Mouse (Mus musculus) small intestine, adult 2 months (tissue): ENCODE results near the gene Pink1. TPM values are rescaled to one million over a fixed set of nuclear protein-coding genes. Genes with fewer than 3 reads are reported as not detected.

Experiments used
- H3K27ac ChIP-seq: fragments of 200-500 bp; 2 replicates; pipeline ENCODE4 v1.5.1; 2012; ENCODE audit warnings: low read depth, low read length, control low read depth, inconsistent platforms; ENCODE audit not compliant: insufficient read depth
- H3K27me3 ChIP-seq: fragments of 200-500 bp; 2 replicates; pipeline ENCODE4 v1.6.1; 2012; ENCODE audit warnings: mild to moderate bottlenecking, moderate library complexity, low read length, inconsistent platforms; ENCODE audit not compliant: control insufficient read depth, insufficient read depth
- H3K36me3 ChIP-seq: fragments of 200-500 bp; 2 replicates; pipeline ENCODE4 v1.6.1; 2012; ENCODE audit warnings: mild to moderate bottlenecking, low read length, control low read depth, inconsistent platforms; ENCODE audit not compliant: control insufficient read depth, insufficient read depth
- H3K4me1 ChIP-seq: fragments of 200-500 bp; 2 replicates; pipeline ENCODE4 v1.6.1; 2012; ENCODE audit warnings: low read length, inconsistent platforms, mixed read lengths; ENCODE audit not compliant: control insufficient read depth, insufficient read depth, insufficient read length
- H3K4me3 ChIP-seq: fragments of 200-500 bp; 2 replicates; pipeline ENCODE4 v1.5.1; 2012; ENCODE audit warnings: low read depth, mild to moderate bottlenecking, control low read depth, inconsistent platforms, low read length, moderate library complexity
- CTCF ChIP-seq: fragments of 200-500 bp; IDR thresholded peaks from 2 replicates; pipeline ENCODE4 v1.5.1; 2012; ENCODE audit warnings: low read depth, mild to moderate bottlenecking, control low read depth, inconsistent platforms, low read length, moderate library complexity, mixed read lengths; ENCODE audit not compliant: insufficient replicate concordance, insufficient read length; ENCODE audit errors: extremely low read depth
- POLR2A ChIP-seq: fragments of 200-500 bp; IDR thresholded peaks from 2 replicates; pipeline ENCODE4 v1.6.1; 2012; ENCODE audit warnings: low read depth, mild to moderate bottlenecking, control low read depth, inconsistent platforms, low read length, moderate library complexity
- WGBS: fragments of 180-500 bp; shearing (Covaris S2); methylation state at CpG from one replicate; pipeline ENCODE4 v1.1.7; 2018; 5-methylcytosine and 5-hydroxymethylcytosine counted together
- polyA plus RNA-seq: library from polyadenylated mRNA; depleted of rRNA; stranded (reverse); fragments of >200 nt; gene quantifications from 2 replicates; pipeline ENCODE4 v1.2.3, GENCODE M21; 2012

Gene Pink1
- polyA plus RNA-seq, 1 experiment: 134 TPM

GRCm38 (mm10) chr4:138304340-138305104 is 21.6 kb downstream of the Pink1 start, which contains the start of gene Ddost:
TSS of gene Ddost (plus strand) at chr4:138304730.
- Histone ChIP-seq H3K36me3 (peaks cover 8% of the 10 kb centered on the region), H3K4me3 (peak within 1 kb of the TSS; percentile 69), H3K4me1 (peaks cover 14% of the 10 kb centered on the region), H3K27me3 (no peaks in the 10 kb centered on the region), H3K27ac (peak within 1 kb of the TSS; percentile 5; the same call in 1 of the 2 replicates)
- under 1% methylated on average over 64 of the region's 64 CpGs for WGBS
- no peak for TF ChIP-seq CTCF
- peak; percentile 73 for TF ChIP-seq POLR2A

DNA sequence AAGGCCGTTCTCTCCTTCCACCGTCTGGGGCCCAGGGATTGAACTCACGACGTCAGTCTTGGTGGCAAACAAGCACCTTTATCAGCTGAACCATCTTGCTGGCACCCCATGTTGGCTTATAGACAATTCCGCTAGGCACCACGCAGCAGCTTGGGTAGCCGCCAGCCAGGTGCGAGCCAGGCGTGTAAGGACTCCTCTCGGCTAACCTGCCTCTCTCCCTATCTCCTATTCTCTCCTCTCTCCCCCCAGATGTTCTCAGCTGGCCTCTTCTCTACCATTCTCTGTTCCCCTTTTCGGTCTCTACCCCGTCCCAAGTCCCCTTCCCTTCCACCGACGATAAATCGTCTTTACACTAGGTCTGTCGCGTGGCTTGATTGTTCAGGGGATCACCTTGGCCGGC is 22.4 kb downstream of the Pink1 start:
- WGBS: 6% methylated on average over 18 of the region's 18 CpGs
- Histone ChIP-seq H3K4me1 (peaks cover 14% of the 10 kb centered on the region), H3K4me3 (peak overlapping the region; percentile 69)

DNA sequence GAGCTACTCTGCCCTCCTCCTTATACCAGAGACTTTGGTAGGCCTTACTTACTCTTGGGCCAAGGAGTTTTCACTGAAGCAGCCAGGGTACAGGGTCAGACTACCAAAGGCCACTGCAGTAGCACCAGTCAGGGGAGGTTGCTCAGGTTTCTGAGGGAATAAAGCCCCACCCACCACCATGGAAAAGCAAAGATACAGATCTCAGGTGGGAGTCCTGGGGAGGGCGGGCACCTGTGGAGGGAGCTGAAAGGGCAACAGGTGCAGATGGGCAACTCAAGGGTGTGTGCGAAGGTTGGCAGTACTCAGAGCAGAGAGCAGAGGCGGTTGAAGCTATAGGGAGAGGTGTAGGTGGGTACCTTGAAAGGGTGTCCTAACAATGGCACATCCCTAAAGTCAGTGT is 23.1 kb downstream of the Pink1 start:
- WGBS: 77% methylated on average over 3 of the region's 3 CpGs
- H3K27ac ChIP-seq: no peak overlapping the region
- H3K4me1 ChIP-seq: peaks cover 14% of the 10 kb centered on the region
- TF ChIP-seq POLR2A: no peak
- no peaks in the 10 kb centered on the region for H3K27me3 ChIP-seq
- H3K36me3 ChIP-seq: no peaks in the 10 kb centered on the region
- H3K4me3 ChIP-seq: no peak overlapping the region

More for the DNA sequence above, 22.4 kb downstream of the Pink1 start:
- Histone ChIP-seq H3K36me3 (peaks cover 2% of the 10 kb centered on the region; the same call in 1 of the 2 replicates), H3K27me3 (no peaks in the 10 kb centered on the region), H3K27ac (no peak overlapping the region)
- no peak for TF ChIP-seq CTCF
- no peak for TF ChIP-seq POLR2A

DNA sequence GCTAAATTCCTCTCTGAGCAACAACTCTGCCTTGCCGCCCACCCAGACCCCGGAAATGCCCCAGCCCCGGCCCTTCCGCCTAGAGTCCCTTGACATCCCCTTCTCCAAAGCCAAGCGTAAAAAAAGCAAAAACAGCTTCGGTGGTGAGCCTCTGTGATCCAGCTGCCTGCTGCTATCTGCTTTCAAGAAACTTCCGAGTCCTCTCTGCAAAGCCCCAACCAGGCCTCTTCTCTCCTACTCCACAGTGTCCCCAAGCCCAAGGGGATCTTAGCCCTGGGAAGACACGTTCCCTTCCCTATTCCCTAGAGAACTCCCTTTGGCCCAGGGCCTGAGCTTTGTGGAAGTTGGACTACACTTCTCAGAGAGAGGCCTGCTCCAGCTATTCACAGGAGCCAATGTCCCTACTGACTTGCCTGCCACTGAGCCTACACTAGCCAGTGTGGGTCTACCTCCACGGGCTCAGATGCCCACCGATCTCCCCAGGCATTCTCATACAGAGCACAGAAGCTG is 24.8 kb downstream of the Pink1 start:
- Histone ChIP-seq H3K36me3 (no peaks in the 10 kb centered on the region), H3K4me3 (no peak overlapping the region), H3K4me1 (peaks cover 10% of the 10 kb centered on the region), H3K27ac (no peak overlapping the region), H3K27me3 (no peaks in the 10 kb centered on the region)
- no peak for TF ChIP-seq CTCF
- no peak for TF ChIP-seq POLR2A
- 90% methylated on average over 10 of the region's 10 CpGs for WGBS

GRCm38 (mm10) chr4:138293949-138294550 is 32.1 kb downstream of the Pink1 start:
- no peak overlapping the region for H3K27ac ChIP-seq
- TF ChIP-seq POLR2A (no peak), CTCF (no peak)
- 89% methylated on average over 11 of the region's 14 CpGs for WGBS
- no peaks in the 10 kb centered on the region for H3K36me3 ChIP-seq
- no peaks in the 10 kb centered on the region for H3K27me3 ChIP-seq
- no peak overlapping the region for H3K4me3 ChIP-seq
- peaks cover 12% of the 10 kb centered on the region for H3K4me1 ChIP-seq

DNA sequence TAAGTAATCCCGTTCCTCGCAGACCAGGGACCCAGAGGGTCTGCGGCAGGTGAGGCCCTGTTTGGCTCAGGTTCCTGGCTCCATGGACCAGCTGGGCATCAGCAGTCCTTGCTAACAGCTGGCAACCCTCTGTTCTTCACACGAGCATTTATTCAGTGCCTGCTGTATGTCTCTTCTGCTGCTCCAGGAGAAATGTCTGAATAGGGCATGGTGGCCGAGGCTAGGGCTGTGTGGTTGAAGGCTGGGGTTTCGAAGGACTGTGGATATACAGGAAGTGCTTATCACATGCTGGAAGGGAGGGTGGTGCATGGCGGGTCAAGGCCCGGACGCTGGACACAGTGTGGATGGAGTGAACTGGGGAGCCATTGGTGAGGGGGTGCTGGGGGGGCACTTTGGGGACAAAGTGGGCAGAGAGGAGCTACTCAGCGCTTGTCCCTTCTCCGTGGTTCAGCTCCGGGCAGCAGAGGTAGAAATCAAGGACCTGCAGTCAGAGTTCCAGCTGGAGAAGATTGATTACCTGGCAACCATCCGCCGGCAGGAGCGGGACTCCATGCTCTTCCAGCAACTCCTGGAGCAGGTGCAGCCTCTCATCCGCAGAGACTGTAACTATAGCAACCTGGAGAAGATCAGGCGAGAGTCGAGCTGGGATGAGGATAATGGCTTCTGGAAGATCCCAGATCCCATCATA is 32.7 kb downstream of the Pink1 start:
- Histone ChIP-seq H3K4me3 (no peak overlapping the region), H3K27me3 (no peaks in the 10 kb centered on the region), H3K36me3 (no peaks in the 10 kb centered on the region), H3K27ac (no peak overlapping the region), H3K4me1 (peaks cover 12% of the 10 kb centered on the region)
- 72% methylated on average over 18 of the region's 18 CpGs for WGBS
- TF ChIP-seq CTCF: no peak
- no peak for TF ChIP-seq POLR2A

- no peak overlapping the region for H3K4me3 ChIP-seq
- H3K36me3 ChIP-seq: no peaks in the 10 kb centered on the region
- peaks cover 12% of the 10 kb centered on the region for H3K4me1 ChIP-seq
- TF ChIP-seq POLR2A (no peak), CTCF (no peak)
- 77% methylated on average over 13 of the region's 13 CpGs for WGBS
- no peak overlapping the region for H3K27ac ChIP-seq
- no peaks in the 10 kb centered on the region for H3K27me3 ChIP-seq
Observed at GRCm38 (mm10) chr4:138292028-138292427, 34.1 kb downstream of the Pink1 start.
